Mouse (Mus musculus) left cerebral cortex, adult 8-10 months (tissue): Measurements from ENCODE around the gene Gm10643. TPM values are rescaled to one million over a fixed set of nuclear protein-coding genes. Genes with fewer than 3 reads are reported as not detected.

ENCODE experiments used
- DNase-seq, 2 experiments: peaks; one replicate each; pipeline ENCODE4 v3.0.0; 2022; ENCODE audit warnings: low spot score in 2 of 2
- microRNA-seq, 2 experiments: library from miRNA; unstranded; fragments of <30 nt; microRNA quantifications; one replicate each; pipeline ENCODE4 v1.2.0; 2022
- total RNA-seq, 4 experiments: library from RNA; stranded (reverse); gene quantifications; 2 replicates each; pipeline ENCODE4 v1.2.4; 2022

Gene Gm10643
- total RNA-seq, 4 experiments from 2014 or later = 4.1 to 4.6 (median 4.5) TPM

DNA sequence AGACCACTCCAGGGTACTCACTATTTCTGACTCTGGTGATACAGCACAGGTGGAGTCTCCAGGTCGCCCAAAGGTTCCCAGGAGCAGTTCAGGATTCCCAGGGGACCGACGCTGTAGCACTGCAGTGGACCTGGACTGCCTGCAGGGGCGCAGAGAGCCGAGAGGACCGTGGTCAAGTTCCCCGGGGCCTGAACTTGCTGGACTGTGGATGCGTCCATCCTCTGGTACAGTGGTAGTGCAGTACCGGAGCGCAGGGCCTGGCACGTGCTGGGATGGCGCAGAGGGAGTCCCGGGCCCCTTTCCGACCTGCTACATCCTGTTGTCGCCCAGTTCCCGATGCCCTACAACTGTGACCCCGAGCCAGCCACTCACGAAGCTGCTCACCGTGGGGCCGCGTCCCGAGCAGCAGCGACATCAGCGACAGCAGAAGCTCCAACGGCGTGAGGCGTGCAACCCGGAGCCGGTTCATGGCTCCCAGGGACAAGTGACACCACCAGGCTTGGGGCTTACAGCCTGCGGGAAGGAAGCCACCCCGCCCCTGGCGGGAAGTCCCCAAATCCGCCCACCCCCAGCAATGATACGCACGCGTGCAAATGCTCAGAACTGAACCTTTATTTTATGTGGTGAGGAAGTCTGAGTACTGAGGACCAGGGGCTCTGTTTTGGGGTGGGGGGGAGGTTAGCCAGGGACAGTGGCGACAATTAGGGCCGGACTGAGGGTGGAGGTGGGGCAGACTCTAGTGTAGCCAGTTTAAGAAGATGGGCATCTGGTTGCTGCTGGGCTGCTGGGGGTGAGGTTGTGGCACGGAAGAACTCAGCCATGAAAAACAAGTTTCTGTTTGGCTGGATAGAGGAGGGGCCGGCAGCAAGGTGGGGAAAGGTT is 22.6 kb downstream of the Gm10643 start, which contains the start of gene Il27ra:
Gene Il27ra, minus strand, starts transcription at position 524 of the 882 bp plus-strand sequence.
- no peak for DNase-seq

DNA sequence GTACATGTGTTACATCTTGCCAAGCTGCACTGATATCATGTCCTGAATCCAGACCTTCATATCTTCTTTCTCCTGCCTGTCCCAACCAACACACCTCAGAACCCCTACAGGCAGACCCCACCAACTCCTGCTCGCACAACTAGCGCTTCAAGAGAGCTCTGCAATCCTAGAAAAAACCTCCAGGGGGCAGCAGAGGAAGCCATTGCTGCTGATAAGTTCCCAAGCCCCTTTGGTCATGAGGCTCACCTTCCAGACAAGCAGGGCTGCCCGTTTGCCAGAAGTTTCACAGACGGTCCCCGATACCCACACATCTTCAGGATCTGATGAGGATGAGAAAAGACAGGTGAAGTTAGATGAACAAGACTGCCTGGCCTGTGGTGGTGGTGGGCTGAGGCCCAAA is 25.9 kb downstream of the Gm10643 start:
- peak in 1 of 2 experiments; percentile 53 for DNase-seq

DNA sequence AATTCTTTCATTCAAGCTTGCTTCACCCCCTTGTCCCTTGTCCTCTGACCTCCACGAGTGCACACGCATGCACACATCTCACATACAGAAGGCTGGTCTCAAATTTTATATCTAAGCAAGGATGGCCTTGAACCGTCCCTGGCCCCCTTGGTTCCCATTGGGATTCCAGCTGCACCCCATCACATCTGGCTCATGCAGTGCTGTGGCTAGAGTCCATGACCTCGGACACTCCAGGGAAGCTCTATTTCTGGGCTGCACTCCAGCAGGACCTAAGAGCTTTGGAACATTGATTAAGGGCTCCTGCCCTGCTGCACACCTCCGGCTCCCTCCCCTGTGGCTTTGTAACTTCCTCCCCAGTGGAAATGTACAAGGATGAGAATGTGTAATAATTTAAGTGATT is 26.9 kb downstream of the Gm10643 start:
- DNase-seq = no peak

- no peak for DNase-seq
Observed at GRCm38 (mm10) chr8:84032777-84033176, 32.2 kb downstream of the Gm10643 start.

DNA sequence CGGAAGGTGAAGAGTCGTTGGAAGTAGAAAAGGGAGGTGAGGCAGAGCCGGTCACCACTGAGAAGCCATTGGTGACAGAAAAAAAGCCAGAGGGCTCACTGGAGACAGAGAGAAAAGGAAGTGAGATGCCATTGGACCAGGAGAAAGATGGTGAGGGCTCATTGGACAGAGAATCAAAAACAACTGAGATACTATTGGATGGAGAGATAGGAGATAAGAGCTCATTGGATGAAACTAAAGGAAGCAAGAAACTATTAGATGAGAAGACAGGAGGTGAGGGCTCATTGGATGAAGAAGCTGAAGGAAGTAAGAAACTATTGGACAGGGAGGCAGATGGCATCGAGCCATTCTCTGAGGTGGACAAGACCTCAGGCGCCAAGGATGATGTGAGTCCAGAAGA is 35.7 kb downstream of the Gm10643 start:
- no peak for DNase-seq

DNA sequence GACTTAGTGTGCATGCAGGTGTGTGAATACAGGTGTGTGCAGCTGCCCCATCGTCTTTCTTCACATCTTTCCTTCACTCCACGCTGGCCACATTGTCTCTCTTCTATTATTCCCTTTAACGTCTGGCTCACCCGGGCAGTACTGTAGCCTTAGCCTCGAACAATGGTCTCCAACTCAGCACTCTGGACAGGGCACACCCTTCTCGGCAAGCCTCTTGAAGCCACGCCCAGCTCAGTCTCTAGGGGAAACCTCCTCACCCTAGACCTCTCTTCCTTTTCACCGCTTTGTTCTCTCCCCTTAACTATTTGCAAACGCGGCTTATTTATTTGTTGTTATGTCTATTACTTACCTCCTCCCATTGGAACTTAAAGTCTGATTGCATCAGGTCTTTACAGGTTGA is 37.5 kb downstream of the Gm10643 start:
- no peak for DNase-seq

DNA sequence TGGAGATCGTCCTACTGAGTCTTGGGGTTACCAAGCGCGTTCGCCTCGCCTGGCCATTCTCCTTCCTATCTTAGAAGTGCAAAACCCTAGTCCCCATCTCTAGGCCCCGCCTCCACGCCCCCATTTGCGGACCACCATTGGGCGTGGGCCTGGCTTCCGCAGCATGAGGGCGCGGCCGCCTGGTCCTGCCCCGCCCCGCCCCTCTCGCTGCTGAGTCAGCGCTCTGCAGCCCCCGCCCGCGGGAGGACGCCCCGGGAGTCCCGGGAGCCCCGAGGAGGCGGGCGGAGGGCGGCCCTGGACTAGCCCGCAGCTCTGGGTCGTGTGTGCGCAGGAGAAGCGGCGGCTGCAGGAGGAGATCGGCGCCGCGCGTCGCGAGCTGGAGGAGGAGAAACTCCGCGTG is 39.1 kb downstream of the Gm10643 start:
- no peak for DNase-seq

DNA sequence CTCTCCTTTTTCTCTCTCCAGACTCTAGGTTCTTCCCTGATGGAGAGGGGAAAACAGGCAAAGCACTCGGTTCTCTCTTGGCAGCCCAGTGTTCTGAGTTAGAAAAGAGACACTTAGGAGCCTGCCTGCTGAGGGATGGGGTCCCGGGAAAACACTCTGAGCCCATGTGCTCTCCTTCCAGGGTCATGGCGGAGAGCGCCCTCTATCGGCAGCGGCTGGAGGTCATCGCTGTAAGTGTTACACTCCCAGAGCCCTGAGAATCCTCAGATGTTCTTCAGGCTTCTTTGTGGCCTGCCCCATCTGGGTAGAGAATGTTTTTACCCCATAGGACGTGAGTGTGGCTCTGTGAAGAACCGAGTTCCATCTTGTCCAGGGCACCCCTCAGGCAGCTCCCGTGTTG is 40.8 kb downstream of the Gm10643 start:
- DNase-seq = no peak

- no peak for DNase-seq
Observed at GRCm38 (mm10) chr8:84023631-84024030, 41.3 kb downstream of the Gm10643 start.

DNA sequence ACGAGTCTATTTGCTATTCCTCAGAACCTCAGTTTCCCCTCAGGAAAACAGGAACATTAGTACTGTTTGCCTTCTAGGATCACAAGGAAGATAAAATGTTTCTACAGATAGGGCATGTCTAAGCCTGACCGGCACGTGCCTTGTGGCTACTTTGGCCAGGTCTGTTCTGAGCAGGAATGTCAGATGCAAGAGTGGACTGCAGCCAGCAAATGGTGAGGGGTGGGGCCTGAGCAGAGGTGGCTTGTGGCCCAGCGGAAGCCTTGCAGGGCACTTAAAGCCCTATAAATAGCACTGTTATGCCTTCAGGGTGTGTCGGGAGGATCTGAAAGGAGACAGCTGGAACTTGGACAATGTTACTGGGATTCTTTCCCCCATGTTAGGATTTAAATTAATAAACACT is 41.9 kb downstream of the Gm10643 start:
- DNase-seq = no peak

GRCm38 (mm10) chr8:84021569-84021968 is 43.4 kb downstream of the Gm10643 start:
- no peak for DNase-seq

- no peak for DNase-seq
Observed at GRCm38 (mm10) chr8:84021096-84021495, 43.8 kb downstream of the Gm10643 start, which contains the start of gene Palm3. Gene Palm3, plus strand, starts transcription at chr8:84021471.

GRCm38 (mm10) chr8:84019738-84020137 is 45.2 kb downstream of the Gm10643 start:
- DNase-seq = no peak

- DNase-seq = no peak
Observed at GRCm38 (mm10) chr8:84015833-84016232, 49.1 kb downstream of the Gm10643 start.

Small RNAs within 50 kb of the gene (microRNA-seq; reads per million reads assigned to microRNA genes)
- gene Mir709 = 0 reads per million in 2 experiments

Other genes with a start within 250 kb of the Gm10643 start
- gene Adgrl1, start 165.0 kb downstream of the Gm10643 start, total RNA-seq = 100 to 1,000 TPM; 330 to 370 (median 359) TPM
- under 1 TPM; 0.26 to 0.76 (median 0.34) TPM for gene Gm10644, start 109.9 kb downstream of the Gm10643 start, total RNA-seq
- 1 to 10 TPM in 3 of 4 experiments, under 1 TPM in 1; 0.83 to 1.1 (median 1.0) TPM for gene Asf1b, start 109.6 kb downstream of the Gm10643 start, total RNA-seq
- 100 to 1,000 TPM; 247 to 270 (median 264) TPM for gene Prkaca, start 92.1 kb downstream of the Gm10643 start, total RNA-seq
- gene Samd1, start 67.5 kb downstream of the Gm10643 start, total RNA-seq = 10 to 100 TPM; 43.5 to 53.7 (median 46.3) TPM
- gene 1700067K01Rik, start 63.6 kb downstream of the Gm10643 start, total RNA-seq = under 1 TPM; 0.34 to 0.77 (median 0.48) TPM
- 1 to 10 TPM in 3 of 4 experiments, under 1 TPM in 1; 0.37 to 2.6 (median 1.5) TPM for gene 2210011C24Rik, start 53.0 kb downstream of the Gm10643 start, total RNA-seq
- gene Palm3, start 43.7 kb downstream of the Gm10643 start, total RNA-seq = 1 to 10 TPM; 1.5 to 4.5 (median 2.3) TPM
- under 1 TPM; 0.36 to 0.57 (median 0.47) TPM for gene Il27ra, start 22.5 kb downstream of the Gm10643 start, total RNA-seq
- not detected for gene Rln3, start 20.1 kb downstream of the Gm10643 start, total RNA-seq
- 10 to 100 TPM; 19.5 to 26.3 (median 24.3) TPM for gene Rfx1, start 1.7 kb upstream of the Gm10643 start, total RNA-seq
- 10 to 100 TPM; 17.0 to 19.8 (median 18.5) TPM for gene Dcaf15, start 39.6 kb upstream of the Gm10643 start, total RNA-seq
- gene Podnl1, start 60.9 kb upstream of the Gm10643 start, total RNA-seq = not detected
- 10 to 100 TPM; 44.3 to 52.9 (median 47.4) TPM for gene Cc2d1a, start 82.8 kb upstream of the Gm10643 start, total RNA-seq
- 1 to 10 TPM; 2.8 to 3.2 (median 3.1) TPM for gene 4930432K21Rik, start 82.9 kb upstream of the Gm10643 start, total RNA-seq
- 1 to 10 TPM; 2.8 to 3.8 (median 3.2) TPM for gene Nanos3, start 120.1 kb upstream of the Gm10643 start, total RNA-seq
- 10 to 100 TPM; 12.9 to 13.8 (median 13.3) TPM for gene Zswim4, start 171.9 kb upstream of the Gm10643 start, total RNA-seq
- 100 to 1,000 TPM in 2 of 4 experiments, 10 to 100 TPM in 2; 97.1 to 133 (median 108) TPM for gene D8Ertd738e, start 184.6 kb upstream of the Gm10643 start, total RNA-seq
- 10 to 100 TPM; 14.3 to 18.7 (median 16.2) TPM for gene Mri1, start 192.2 kb upstream of the Gm10643 start, total RNA-seq
- gene Ccdc130, start 205.2 kb upstream of the Gm10643 start, total RNA-seq = 10 to 100 TPM; 24.6 to 29.7 (median 27.8) TPM